Mouse (Mus musculus) embryonic fibroblast, embryonic 13.5 days (primary cell): ENCODE data around the gene Gm12166. TPM values are rescaled to one million over a fixed set of nuclear protein-coding genes. Genes with fewer than 3 reads are reported as not detected.

Source experiments
- H3K27ac ChIP-seq: 2 replicates; pipeline ENCODE4 v1.5.1; 2012; ENCODE audit warnings: low read length, control low read depth, inconsistent platforms; ENCODE audit not compliant: insufficient read depth
- H3K4me1 ChIP-seq: 2 replicates; pipeline ENCODE4 v1.6.1; 2011; ENCODE audit warnings: low read length; ENCODE audit not compliant: control insufficient read depth, insufficient read depth
- H3K4me3 ChIP-seq: 2 replicates; pipeline ENCODE4 v1.5.1; 2011; ENCODE audit warnings: mild to moderate bottlenecking, control low read depth, low read length; ENCODE audit not compliant: insufficient read depth
- CTCF ChIP-seq: IDR thresholded peaks from 2 replicates; pipeline ENCODE4 v1.5.1; 2011; ENCODE audit warnings: mild to moderate bottlenecking, control low read depth, low read length, moderate library complexity, borderline replicate concordance; ENCODE audit not compliant: insufficient read depth
- POLR2A ChIP-seq: IDR thresholded peaks from 2 replicates; pipeline ENCODE4 v1.6.1; 2011; ENCODE audit warnings: low read depth, mild to moderate bottlenecking, control low read depth, low read length, moderate library complexity
- polyA plus RNA-seq: library from polyadenylated mRNA; stranded (reverse); fragments of >200 nt; gene quantifications from 2 replicates; pipeline ENCODE4 v1.2.4, GENCODE M21; 2011; ENCODE audit warnings: low read depth; ENCODE audit not compliant: missing spikeins, insufficient read length

Gene Gm12166
- polyA plus RNA-seq, 1 experiment = 3.0 TPM

DNA sequence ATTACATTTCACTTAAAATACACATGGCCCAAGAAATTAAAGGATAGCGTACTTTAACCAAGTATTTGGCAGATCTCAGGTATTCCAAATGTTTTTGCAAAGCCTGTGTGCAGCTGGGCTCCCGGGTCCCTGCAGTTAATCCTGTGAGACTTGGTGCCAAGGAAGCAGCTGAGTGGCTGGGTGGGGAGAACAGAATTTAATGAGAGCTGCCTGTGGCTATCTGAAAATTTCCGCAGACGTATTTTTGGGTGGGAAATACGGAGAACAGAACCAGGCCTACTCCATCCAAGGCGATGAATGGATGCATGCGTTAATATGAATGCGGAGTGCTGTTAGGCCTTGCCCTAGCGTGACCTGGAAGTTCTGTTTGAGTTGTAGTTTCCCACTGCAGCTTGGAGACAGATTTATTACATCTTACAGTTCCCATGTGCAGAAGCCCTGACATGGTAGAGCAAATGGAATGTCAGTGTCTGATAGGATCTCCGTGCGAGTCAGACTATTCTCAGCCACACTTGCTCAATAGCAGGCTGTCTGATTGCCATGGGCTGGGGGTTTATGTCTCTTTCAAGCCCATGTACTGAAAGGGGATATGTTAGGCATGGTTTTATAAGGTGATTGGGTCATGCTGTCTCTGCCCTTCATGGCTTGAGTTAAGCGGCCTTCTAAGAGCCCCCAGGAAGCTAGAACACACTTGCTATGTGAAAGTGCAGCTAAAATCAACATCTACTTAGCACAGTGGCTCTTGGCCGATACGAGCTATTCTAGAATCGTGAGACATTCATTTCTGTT, 21.1 kb upstream of the Gm12166 start:
- H3K27ac ChIP-seq = peak overlapping the region; percentile 98
- H3K4me1 ChIP-seq = peaks cover 37% of the 10 kb centered on the region
- no peak overlapping the region for H3K4me3 ChIP-seq
- TF ChIP-seq CTCF (no peak), POLR2A (no peak)

DNA sequence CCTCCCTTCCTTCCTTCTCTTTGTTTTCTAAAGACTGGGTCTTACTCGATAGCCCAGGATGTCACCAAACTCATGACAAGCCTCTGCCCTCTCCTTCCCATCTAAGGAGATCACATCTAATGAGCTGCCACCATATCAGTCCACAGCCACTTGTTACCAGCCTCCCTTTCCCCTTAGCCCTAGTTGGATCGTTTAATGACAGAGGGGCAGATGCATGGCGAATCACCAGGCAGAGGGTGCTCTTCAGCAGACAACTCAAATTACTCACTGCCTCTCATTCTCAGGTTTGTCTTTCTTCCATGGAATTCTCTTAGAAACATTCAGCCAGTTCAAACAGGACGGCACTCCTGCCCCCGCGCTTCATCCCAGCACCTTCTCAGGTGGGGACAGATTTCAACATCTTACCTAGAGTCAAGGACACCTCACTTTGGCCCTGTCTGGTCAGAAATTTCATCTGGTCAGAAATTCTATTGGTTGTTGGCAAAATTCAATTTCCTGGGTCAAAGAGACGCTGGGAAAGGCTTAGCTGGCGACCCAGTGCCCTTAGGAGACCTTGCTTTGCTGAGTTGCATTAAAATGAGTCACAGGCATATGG, 20.4 kb upstream of the Gm12166 start:
- H3K27ac ChIP-seq = peak overlapping the region; percentile 96
- peaks cover 37% of the 10 kb centered on the region for H3K4me1 ChIP-seq
- TF ChIP-seq POLR2A (no peak), CTCF (no peak)
- H3K4me3 ChIP-seq = no peak overlapping the region

DNA sequence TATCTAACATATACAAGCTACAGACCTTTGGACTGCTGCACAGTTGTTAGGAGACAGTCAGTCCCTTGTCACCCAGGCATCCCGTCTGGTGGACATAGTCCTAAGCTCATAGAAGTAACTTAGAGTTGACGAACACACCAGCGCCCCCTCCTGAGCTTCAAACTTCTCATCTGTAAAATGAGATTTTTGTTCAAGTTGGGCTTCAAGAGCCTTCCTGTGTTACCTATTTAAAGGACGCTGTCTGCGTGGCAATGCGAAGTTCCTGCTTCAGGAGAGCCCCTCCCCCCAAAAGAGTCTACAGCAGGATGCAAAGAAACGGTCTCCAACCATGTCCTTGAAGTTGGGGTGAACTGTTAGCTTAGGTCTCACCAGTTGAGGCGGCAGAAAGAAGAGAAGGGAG, 18.7 kb upstream of the Gm12166 start:
- H3K27ac ChIP-seq = peak overlapping the region; percentile 87
- no peak for TF ChIP-seq POLR2A
- no peak for TF ChIP-seq CTCF
- H3K4me3 ChIP-seq = no peak overlapping the region
- peaks cover 44% of the 10 kb centered on the region for H3K4me1 ChIP-seq

- no peak for TF ChIP-seq CTCF
- TF ChIP-seq POLR2A = no peak
- Histone ChIP-seq H3K27ac (peak overlapping the region; percentile 87), H3K4me1 (peaks cover 47% of the 10 kb centered on the region), H3K4me3 (no peak overlapping the region)
Observed at GRCm38 (mm10) chr11:46070161-46070560, 18.0 kb upstream of the Gm12166 start.

- peak overlapping the region; percentile 87 for H3K27ac ChIP-seq
- peaks cover 51% of the 10 kb centered on the region for H3K4me1 ChIP-seq
- H3K4me3 ChIP-seq = no peak overlapping the region
- TF ChIP-seq CTCF (no peak), POLR2A (no peak)
Observed at GRCm38 (mm10) chr11:46069408-46070003, 17.4 kb upstream of the Gm12166 start.

DNA sequence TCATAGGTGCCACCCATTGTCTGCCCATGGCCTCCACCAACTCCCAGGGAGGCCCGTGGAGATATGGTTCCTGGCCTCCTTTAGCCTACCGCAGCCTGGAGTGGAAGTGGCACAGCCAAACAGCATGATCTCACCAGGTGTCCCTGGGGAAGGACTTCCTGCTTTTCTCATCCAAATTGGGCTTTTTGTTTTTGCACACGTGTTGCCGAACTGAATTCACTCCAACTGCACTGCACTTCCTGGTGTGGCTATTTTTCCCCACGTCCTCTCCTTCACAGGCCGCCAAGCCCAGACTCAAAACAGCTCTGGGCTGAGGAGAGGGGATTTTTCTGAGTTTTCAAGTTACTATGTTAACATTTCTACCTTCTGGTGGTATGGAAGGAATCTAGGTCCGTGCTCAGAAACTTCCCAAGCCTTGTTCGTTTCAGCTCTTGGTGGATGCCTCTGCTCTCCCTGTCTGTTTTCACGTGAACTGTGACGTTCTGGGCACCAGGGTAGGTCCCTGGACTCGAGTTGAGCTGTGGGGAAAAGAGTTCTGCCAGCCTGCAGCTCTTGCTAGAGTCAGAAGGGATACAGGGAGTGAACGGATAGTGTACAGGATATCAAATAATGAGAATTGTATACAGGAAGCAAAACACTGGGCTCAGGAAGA, 16.8 kb upstream of the Gm12166 start:
- peaks cover 47% of the 10 kb centered on the region for H3K4me1 ChIP-seq
- no peak for TF ChIP-seq CTCF
- no peak for TF ChIP-seq POLR2A
- H3K27ac ChIP-seq = peak overlapping the region; percentile 85
- no peak overlapping the region for H3K4me3 ChIP-seq

DNA sequence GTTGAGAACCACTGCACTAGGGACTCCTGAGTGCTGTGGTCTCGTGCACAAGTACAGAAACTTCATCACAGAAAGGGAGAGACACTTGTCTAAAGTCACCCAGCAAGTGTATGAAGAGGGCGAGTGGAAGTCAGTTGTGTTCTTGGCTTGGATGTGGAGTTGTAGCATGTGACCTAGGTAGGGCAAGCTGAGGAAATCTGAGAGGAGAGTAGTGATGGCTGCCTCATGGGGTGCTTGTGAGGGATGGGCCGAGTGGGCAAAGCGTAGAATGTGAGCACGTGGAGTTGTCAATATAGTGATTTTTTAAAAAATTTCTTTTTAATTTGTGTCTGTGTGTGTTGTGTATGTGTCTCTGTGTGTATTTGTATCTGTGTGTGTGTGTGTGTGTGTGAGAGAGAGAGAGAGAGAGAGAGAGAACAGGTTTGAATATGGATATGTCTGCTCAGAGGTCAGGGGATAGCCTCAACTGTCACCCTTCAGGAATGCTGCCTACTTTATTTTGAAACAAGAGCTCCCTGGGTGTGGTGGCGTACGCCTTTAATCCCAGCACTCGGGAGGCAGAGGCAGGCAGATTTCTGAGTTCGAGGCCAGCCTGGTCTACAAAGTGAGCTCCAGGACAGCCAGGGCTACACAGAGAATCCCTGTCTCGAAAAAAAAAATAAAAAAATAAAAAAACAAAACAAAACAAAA, 15.4 kb upstream of the Gm12166 start:
- peak overlapping the region; percentile 4; the same call in 1 of the 2 replicates for H3K27ac ChIP-seq
- no peak overlapping the region for H3K4me3 ChIP-seq
- H3K4me1 ChIP-seq = peaks cover 43% of the 10 kb centered on the region
- TF ChIP-seq CTCF (no peak), POLR2A (no peak)

GRCm38 (mm10) chr11:46065201-46066011, 13.3 kb upstream of the Gm12166 start:
- Histone ChIP-seq H3K4me1 (peaks cover 31% of the 10 kb centered on the region), H3K27ac (peak overlapping the region; percentile 73), H3K4me3 (no peak overlapping the region)
- TF ChIP-seq POLR2A (no peak), CTCF (no peak)

DNA sequence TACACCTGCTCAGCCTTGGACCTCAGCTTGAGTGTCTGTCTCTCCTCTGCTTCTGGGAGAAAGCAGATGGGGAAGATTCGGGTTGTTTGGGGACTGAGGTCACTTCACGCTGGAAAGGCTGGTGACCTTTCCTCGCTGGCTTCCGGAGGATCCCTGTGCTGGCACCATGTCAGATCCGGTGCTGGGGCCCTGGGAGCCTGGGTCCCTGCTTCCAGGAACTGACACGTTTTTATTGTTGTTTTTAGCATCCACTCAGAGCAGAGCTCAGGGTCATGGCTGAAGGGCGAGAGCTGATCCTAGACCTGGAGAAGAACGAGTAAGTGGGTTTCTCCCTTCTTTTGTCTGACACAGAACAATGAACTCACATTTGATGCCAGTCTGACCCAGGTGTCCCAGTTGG, 12.6 kb upstream of the Gm12166 start:
- TF ChIP-seq POLR2A (no peak), CTCF (no peak)
- peaks cover 30% of the 10 kb centered on the region for H3K4me1 ChIP-seq
- no peak overlapping the region for H3K4me3 ChIP-seq
- H3K27ac ChIP-seq = peak overlapping the region; percentile 63
